Mouse (Mus musculus) liver, embryonic 14.5 days (tissue): ENCODE results near the gene Wnk2. TPM values are rescaled to one million over a fixed set of nuclear protein-coding genes. Genes with fewer than 3 reads are reported as not detected.
A peak's percentile ranks its signal among the peaks of the same experiment; 100 is the strongest.

Source experiments
- ATAC-seq: fragments of 200-750 bp; cut with Nextera tagmentation; 2 replicates; pipeline ENCODE4 v1.8.0; 2017; ENCODE audit warnings: moderate number of reproducible peaks, mild to moderate bottlenecking, moderate library complexity; ENCODE audit not compliant: insufficient read depth
- DNase-seq, 3 experiments: peaks; one replicate each; pipeline ENCODE4 v3.0.0-alpha.2; 2012 to 2013; ENCODE audit warnings: low read depth in 3 of 3, low spot score in 3 of 3
- H3K27ac ChIP-seq: fragments of 300-500 bp; sonication (generic); 2 replicates; pipeline ENCODE4 v1.5.1; 2014; ENCODE audit warnings: moderate library complexity, mild to moderate bottlenecking, control low read depth, inconsistent platforms
- H3K27me3 ChIP-seq: fragments of 300-500 bp; sonication (generic); 2 replicates; pipeline ENCODE4 v1.6.1; 2014; ENCODE audit warnings: mild to moderate bottlenecking, low read length, moderate library complexity; ENCODE audit not compliant: control insufficient read depth, insufficient read depth
- H3K36me3 ChIP-seq: fragments of 300-500 bp; sonication (generic); replicated peaks from 2 replicates; pipeline ENCODE4 v1.6.1; 2014; ENCODE audit warnings: low read depth; ENCODE audit not compliant: control insufficient read depth, insufficient read depth
- H3K4me1 ChIP-seq, 2 experiments: fragments of 200-500 bp in 1 of 2; fragments of 300-500 bp in 1 of 2; sonication (generic) in 1 of 2; replicated peaks; 2 replicates each; pipeline ENCODE4 v1.6.1; 2012 to 2014; ENCODE audit warnings: antibody characterized with exemption in 1 of 2, inconsistent platforms in 1 of 2, low read length in 1 of 2; ENCODE audit not compliant: control insufficient read depth in 2 of 2, insufficient read depth in 2 of 2
- H3K4me2 ChIP-seq: fragments of 300-500 bp; sonication (generic); 2 replicates; pipeline ENCODE4 v1.6.1; 2014; ENCODE audit warnings: low read depth, mild to moderate bottlenecking, control low read depth, moderate library complexity
- H3K4me3 ChIP-seq, 2 experiments: fragments of 200-500 bp in 1 of 2; fragments of 300-500 bp in 1 of 2; sonication (generic) in 1 of 2; 2 replicates each; pipeline ENCODE4 v1.5.1; 2012 to 2014; ENCODE audit warnings: low read depth in 2 of 2, low read length in 2 of 2, mild to moderate bottlenecking in 2 of 2, control low read depth in 1 of 2, inconsistent platforms in 1 of 2, moderate library complexity in 1 of 2; ENCODE audit not compliant: insufficient read depth in 1 of 2
- H3K9ac ChIP-seq: fragments of 300-500 bp; sonication (generic); replicated peaks from 2 replicates; pipeline ENCODE4 v1.6.1; 2014; ENCODE audit warnings: mild to moderate bottlenecking, control low read depth, moderate library complexity
- H3K9me3 ChIP-seq: fragments of 300-500 bp; sonication (generic); 2 replicates; pipeline ENCODE4 v1.6.1; 2016; ENCODE audit warnings: low read length, mixed read lengths; ENCODE audit not compliant: control insufficient read depth
- CTCF ChIP-seq: IDR thresholded peaks from 2 replicates; pipeline ENCODE4 v1.5.1; 2016; ENCODE audit warnings: antibody characterized with exemption, low read depth, control low read depth
- EP300 ChIP-seq: IDR thresholded peaks from 2 replicates; pipeline ENCODE4 v1.6.1; 2016; ENCODE audit warnings: antibody characterized with exemption, low read depth
- WGBS: fragments of 180-500 bp; shearing (Covaris S2); extraction: QIAGEN DNeasy Blood & Tissue Kit; methylation state at CpG from one replicate; pipeline ENCODE4 v1.1.7; 2014; ENCODE audit not compliant: insufficient replicate concordance; 5-methylcytosine and 5-hydroxymethylcytosine counted together
- polyA plus RNA-seq, 2 experiments: library from polyadenylated mRNA; depleted of rRNA in 1 of 2; stranded (reverse) in 1 of 2; unstranded in 1 of 2; fragments of >200 nt; fragmentation: Nextera tagmentation in 1 of 2; extraction: Ambion mirVana in 1 of 2; gene quantifications; 2 replicates each; pipeline versions ENCODE4 v1.2.1 to v1.2.3; 2012 to 2014

Gene Wnk2
- polyA plus RNA-seq, 2 experiments = 0.05 to 0.13 TPM

DNA sequence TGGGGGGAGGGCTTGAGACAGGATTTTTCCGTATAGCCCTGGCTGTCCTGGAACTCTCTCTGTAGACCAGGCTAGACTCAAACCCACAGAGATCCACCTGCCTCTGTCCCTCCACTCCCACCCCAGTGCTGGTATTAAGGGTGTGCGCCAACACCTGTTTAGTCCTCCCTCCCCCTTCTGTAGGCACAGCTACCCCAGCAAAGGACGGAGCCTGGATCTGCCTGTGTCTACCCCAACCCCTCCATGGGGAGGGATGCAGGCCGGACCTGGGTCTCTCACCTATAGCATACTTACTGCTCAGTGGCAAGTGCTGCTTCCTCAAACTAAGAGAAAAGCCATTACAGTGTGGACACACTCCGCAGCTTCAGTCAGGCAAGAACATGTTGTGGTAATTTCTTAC, 32.5 kb upstream of the Wnk2 start:
- DNase-seq = no peak
- Histone ChIP-seq H3K36me3 (no peaks in the 10 kb centered on the region), H3K4me3 (no peak overlapping the region), H3K27ac (no peak overlapping the region), H3K4me1 (no peaks in the 10 kb centered on the region; a peak in 1 of 4 replicates), H3K9me3 (no peaks in the 10 kb centered on the region), H3K9ac (no peak overlapping the region), H3K4me2 (no peak overlapping the region), H3K27me3 (no peaks in the 10 kb centered on the region)
- no peak for ATAC-seq
- TF ChIP-seq EP300 (no peak), CTCF (no peak)
- 49% methylated on average over 5 of the region's 5 CpGs for WGBS

DNA sequence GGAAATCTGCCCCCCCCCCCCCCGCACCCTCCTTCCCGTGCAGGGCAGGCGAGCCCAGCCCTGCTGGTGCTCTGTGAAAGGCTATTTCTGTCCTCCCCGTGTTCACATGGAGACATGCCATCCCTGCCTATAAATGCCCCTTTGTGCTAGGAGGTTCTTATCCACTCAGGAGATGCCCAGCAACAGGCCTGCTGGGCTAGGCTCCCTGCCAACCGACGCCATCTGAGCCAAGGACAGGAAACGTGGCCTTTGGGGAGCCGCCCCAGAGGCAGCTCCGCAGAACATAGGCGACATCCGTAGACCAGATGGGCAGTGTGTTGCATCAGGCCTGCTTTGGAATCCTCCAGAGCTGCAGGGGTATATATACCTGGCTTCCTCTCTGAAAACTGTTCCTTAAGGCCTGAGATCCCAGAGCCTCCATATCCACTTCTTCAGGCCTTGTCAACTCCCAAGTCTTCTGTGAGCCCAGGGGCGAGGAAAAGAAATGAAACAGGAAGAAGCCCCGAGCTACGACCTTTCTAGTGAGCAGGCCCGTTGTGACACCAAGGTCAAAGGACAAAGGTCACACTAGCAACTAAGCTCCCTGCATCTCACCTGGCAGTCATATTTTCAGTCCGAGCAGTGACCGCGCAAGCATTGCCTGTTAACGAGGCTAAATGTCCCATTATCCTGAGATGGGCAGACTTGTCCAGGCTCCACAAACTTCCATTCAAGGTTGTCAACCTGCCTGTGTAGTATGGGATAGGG, 31.2 kb upstream of the Wnk2 start:
- Histone ChIP-seq H3K9me3 (no peaks in the 10 kb centered on the region), H3K4me3 (no peak overlapping the region), H3K36me3 (no peaks in the 10 kb centered on the region), H3K27me3 (no peaks in the 10 kb centered on the region), H3K4me2 (no peak overlapping the region), H3K27ac (no peak overlapping the region), H3K4me1 (no peaks in the 10 kb centered on the region; a peak in 1 of 4 replicates), H3K9ac (no peak overlapping the region)
- DNase-seq (no peak), ATAC-seq (no peak)
- WGBS = 61% methylated on average over 19 of the region's 19 CpGs
- TF ChIP-seq EP300 (no peak), CTCF (no peak)

DNA sequence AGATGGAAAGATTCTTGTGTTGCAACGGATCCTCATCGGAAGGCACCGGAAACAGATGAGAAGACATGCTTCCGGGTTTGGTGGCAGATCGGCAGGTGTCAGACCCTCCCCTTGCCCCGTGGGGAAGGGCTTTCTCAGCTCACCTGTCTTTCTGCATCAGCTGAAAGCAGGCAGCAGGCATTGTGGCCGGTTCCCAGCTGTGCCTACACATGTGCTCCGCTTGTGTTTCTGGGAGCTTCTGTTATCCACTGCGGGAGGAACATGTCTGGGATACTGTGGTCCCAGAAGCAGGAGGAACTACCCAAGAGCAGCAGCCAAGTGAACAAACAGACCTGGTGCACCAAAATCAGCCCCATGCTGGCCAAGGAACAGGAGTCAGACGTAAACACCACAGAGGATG, 27.7 kb upstream of the Wnk2 start:
- 71% methylated on average over 10 of the region's 10 CpGs for WGBS
- TF ChIP-seq EP300 (no peak), CTCF (no peak)
- no peak overlapping the region for H3K4me3 ChIP-seq
- no peak overlapping the region for H3K4me2 ChIP-seq
- no peaks in the 10 kb centered on the region for H3K27me3 ChIP-seq
- H3K9me3 ChIP-seq = no peaks in the 10 kb centered on the region
- ATAC-seq (no peak), DNase-seq (no peak)
- H3K36me3 ChIP-seq = no peaks in the 10 kb centered on the region
- H3K4me1 ChIP-seq = no peaks in the 10 kb centered on the region
- H3K27ac ChIP-seq = no peak overlapping the region
- H3K9ac ChIP-seq = no peak overlapping the region

DNA sequence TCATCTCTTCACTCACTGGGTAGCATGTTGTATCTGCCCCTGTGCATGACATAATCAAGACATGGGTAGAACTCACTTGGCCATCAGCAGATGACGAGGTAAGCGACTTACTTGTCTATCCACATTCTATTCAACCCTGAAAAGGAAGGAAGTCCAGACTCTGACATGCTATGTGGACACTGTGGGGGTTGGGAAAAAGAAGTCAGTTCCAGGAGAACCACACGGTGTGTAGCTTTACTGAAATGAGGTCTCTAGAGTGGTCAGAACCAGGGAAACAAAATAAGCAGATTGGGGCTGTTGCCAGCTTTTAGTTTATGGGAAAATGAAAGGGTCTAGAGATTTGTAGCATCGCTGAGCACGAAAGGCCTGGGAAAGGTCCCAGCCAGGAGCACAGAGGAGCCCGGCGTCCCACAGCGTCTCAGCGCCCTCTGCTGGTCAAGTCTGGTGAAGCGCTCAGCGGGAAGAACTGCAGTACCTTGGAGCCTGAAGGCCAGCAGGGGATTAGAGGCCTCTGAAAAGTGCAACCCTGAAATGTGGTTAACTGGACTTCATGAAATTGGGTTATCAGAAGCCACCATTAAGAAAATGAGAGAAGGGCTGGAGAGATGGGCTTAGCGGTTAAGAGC, 25.3 kb upstream of the Wnk2 start:
- ATAC-seq (peak; percentile 62), DNase-seq (peak in 2 of 3 experiments; percentile 36 to 41)
- Histone ChIP-seq H3K27me3 (no peaks in the 10 kb centered on the region), H3K27ac (no peak overlapping the region), H3K36me3 (no peaks in the 10 kb centered on the region), H3K4me1 (no peaks in the 10 kb centered on the region), H3K4me3 (no peak overlapping the region), H3K9me3 (no peaks in the 10 kb centered on the region), H3K9ac (no peak overlapping the region), H3K4me2 (no peak overlapping the region)
- WGBS = 3% methylated on average over 12 of the region's 12 CpGs
- no peak for TF ChIP-seq EP300
- TF ChIP-seq CTCF = peak; percentile 94

DNA sequence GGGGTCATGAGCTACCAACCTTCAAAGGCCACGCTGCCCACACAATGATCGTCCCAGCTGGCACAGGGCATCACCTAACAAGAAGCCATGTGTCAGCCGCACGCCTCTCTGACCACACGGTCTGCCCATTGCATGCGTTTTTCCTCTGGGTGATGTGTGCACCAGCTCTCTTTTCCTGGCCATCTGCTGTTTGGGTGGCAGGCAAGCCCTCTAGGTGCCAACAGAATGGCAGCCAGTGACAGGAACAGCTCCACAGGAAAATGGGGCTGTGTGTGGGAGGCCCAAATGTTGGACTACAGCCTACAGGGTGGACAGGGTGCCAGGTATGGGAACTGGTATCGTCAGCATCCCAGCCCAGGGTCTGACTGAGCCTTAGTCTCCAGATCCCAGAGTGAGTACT, 24.5 kb upstream of the Wnk2 start:
- no peaks in the 10 kb centered on the region for H3K27me3 ChIP-seq
- TF ChIP-seq EP300 = no peak
- TF ChIP-seq CTCF = no peak
- DNase-seq (no peak), ATAC-seq (no peak)
- no peaks in the 10 kb centered on the region for H3K36me3 ChIP-seq
- H3K4me2 ChIP-seq = no peak overlapping the region
- no peaks in the 10 kb centered on the region for H3K9me3 ChIP-seq
- H3K4me1 ChIP-seq = no peaks in the 10 kb centered on the region
- 74% methylated on average over 7 of the region's 7 CpGs for WGBS
- H3K9ac ChIP-seq = no peak overlapping the region
- H3K27ac ChIP-seq = no peak overlapping the region
- no peak overlapping the region for H3K4me3 ChIP-seq
